Comparison of ENCODE assay signal across 16 mouse cellular contexts in the genomic region with DNA sequence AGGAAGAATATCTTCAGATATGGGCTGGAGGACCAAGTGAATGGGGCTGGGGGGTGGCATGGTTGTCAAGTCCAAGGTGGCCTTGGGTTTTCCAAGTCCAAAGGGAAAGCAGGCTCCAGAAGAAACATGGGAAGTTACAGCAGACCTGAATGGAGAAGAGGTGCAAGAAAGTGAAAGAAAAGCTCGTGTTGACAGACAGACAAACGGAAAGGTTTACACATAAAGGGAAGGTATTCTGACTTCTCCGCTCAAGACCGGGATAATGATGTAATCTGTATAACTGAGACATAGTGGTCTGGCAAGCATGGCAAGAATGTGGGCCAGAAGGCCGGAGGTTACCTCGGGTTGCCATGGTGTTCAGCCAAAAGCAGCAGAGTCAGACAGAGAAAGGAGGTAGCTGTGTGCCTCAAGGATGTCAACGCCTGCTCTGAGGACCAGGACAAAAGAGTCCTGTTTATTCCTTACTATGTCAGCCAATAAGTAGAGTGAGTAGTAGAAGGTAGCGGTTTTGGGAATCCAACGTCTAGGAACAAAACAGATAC. TPM values are rescaled to one million over a fixed set of nuclear protein-coding genes. Genes with fewer than 3 reads are reported as not detected.
A peak's percentile ranks its signal among the peaks of the same experiment; 100 is the strongest.
DNase-seq lines count a peak whose midpoint lies in the region; ATAC-seq and TF ChIP-seq lines count a peak whose summit lies in the region.
"Had no signal": no experiment of that assay in that cellular context is flagged by ENCODE, and none has a peak within 500 bp of the region (broad histone marks: within the 10 kb centered on the region; RNA-seq: fewer than 3 reads in every experiment).

No protein-coding gene starts in this region.

- H3K9me3 ChIP-seq in heart, postnatal 0 days (replicated peaks; ENCODE audit: control insufficient read depth, low read length), result no peaks in the 10 kb centered on the region
- H3K9me3 ChIP-seq in heart, embryonic 11.5 days (replicated peaks; ENCODE audit: control insufficient read depth, low read length), result no peaks in the 10 kb centered on the region
- no peaks in the 10 kb centered on the region for H3K9me3 ChIP-seq in CH12.LX (replicated peaks; ENCODE audit: low read length)
- no peaks in the 10 kb centered on the region for H3K9me3 ChIP-seq in hindbrain, embryonic 16.5 days (ENCODE audit: control insufficient read depth, low read length)
- H3K9me3 ChIP-seq: embryonic facial prominence, embryonic 13.5 days; hindbrain, embryonic 13.5 days; limb, embryonic 12.5 days; liver, embryonic 12.5 days; midbrain, embryonic 10.5 days had no signal

- no peak overlapping the region for H3K27ac ChIP-seq in heart, postnatal 0 days (ENCODE audit: low read depth)
- H3K27ac ChIP-seq in heart, embryonic 11.5 days (ENCODE audit: low read depth, low read length), result no peak overlapping the region
- peak overlapping the region; percentile 100 for H3K27ac ChIP-seq in CH12.LX (ENCODE audit: insufficient read depth, low read depth)
- H3K27ac ChIP-seq in hindbrain, embryonic 16.5 days (ENCODE audit: low read depth, low read length), result no peak overlapping the region
- H3K27ac ChIP-seq: embryonic facial prominence, embryonic 13.5 days; hindbrain, embryonic 13.5 days; limb, embryonic 12.5 days; liver, embryonic 12.5 days; midbrain, embryonic 10.5 days had no signal

- in situ Hi-C loops in CH12.LX (cut with MboI; ENCODE audit: low pct_ligation_motif_present, low pct_unique_long_range_greater_than_20kb, low sequenced_read_pairs), result loop anchor here (5.0 kb wide), 1 partner anchor 56 kb away; no protein-coding TSS in a partner anchor

- peaks cover 4% of the 10 kb centered on the region; the same call in 1 of the 2 replicates for H3K4me1 ChIP-seq in heart, postnatal 0 days (ENCODE audit: control insufficient read depth, insufficient read depth)
- no peaks in the 10 kb centered on the region for H3K4me1 ChIP-seq in heart, embryonic 11.5 days (ENCODE audit: control insufficient read depth, insufficient read depth, low read length)
- H3K4me1 ChIP-seq in CH12.LX (ENCODE audit: control insufficient read depth in 1 of 2, insufficient read depth in 2 of 2), result peaks cover 51 to 97% of the 10 kb centered on the region in 2 experiments
- H3K4me1 ChIP-seq in hindbrain, embryonic 16.5 days (ENCODE audit: control insufficient read depth, insufficient read depth, low read depth, low read length), result no peaks in the 10 kb centered on the region
- H3K4me1 ChIP-seq: hindbrain, embryonic 13.5 days; limb, embryonic 12.5 days; liver, embryonic 12.5 days had no signal

- no peak for DNase-seq in heart, postnatal 0 days (ENCODE audit: low spot score)
- peak; percentile 55 for DNase-seq in 3134 (ENCODE audit: extremely low read depth, insufficient read length, low spot score)
- DNase-seq in CH12.LX (ENCODE audit: extremely low read depth), result no peak
- peak; percentile 87 for DNase-seq in fibroblast of lung, adult 2 months (ENCODE audit: low read depth)
- no peak for DNase-seq in left cerebral cortex, adult 9 months (ENCODE audit: low spot score in 2 of 2)
- DNase-seq: cerebellum, adult 9-10 months; forebrain, postnatal 0 days; heart, adult 18-20 months had no signal

- no peak for TF ChIP-seq POLR2A in CH12.LX (IDR thresholded peaks at IDR 0.05; ENCODE audit: low read depth, low read length)

- H3K4me2 ChIP-seq in heart, postnatal 0 days (ENCODE audit: low read depth, low read length), result no peak overlapping the region
- H3K4me2 ChIP-seq in heart, embryonic 11.5 days, result no peak overlapping the region
- peak overlapping the region; percentile 67; the same call in 1 of the 2 replicates for H3K4me2 ChIP-seq in CH12.LX (ENCODE audit: insufficient read depth, low read depth, poor library complexity, severe bottlenecking)
- no peak overlapping the region for H3K4me2 ChIP-seq in hindbrain, embryonic 16.5 days (ENCODE audit: low read length)
- H3K4me2 ChIP-seq: embryonic facial prominence, embryonic 13.5 days; hindbrain, embryonic 13.5 days; limb, embryonic 12.5 days; liver, embryonic 12.5 days had no signal

- no peaks in the 10 kb centered on the region for H3K27me3 ChIP-seq in heart, postnatal 0 days (ENCODE audit: control insufficient read depth, insufficient read depth, low read length)
- H3K27me3 ChIP-seq in heart, embryonic 11.5 days (ENCODE audit: control insufficient read depth, insufficient read depth, low read length), result no peaks in the 10 kb centered on the region
- no peaks in the 10 kb centered on the region for H3K27me3 ChIP-seq in CH12.LX (replicated peaks)
- no peaks in the 10 kb centered on the region for H3K27me3 ChIP-seq in hindbrain, embryonic 16.5 days (replicated peaks; ENCODE audit: control insufficient read depth, insufficient read depth, low read length)
- H3K27me3 ChIP-seq: embryonic facial prominence, embryonic 13.5 days; hindbrain, embryonic 13.5 days; limb, embryonic 12.5 days; liver, embryonic 12.5 days had no signal

- no peaks in the 10 kb centered on the region for H3K79me2 ChIP-seq in CH12.LX (replicated peaks; ENCODE audit: control insufficient read depth, extremely low read depth, insufficient read depth, poor library complexity, severe bottlenecking)

- TF ChIP-seq EP300 in heart, postnatal 0 days (IDR thresholded peaks at IDR 0.05; ENCODE audit: low read depth), result no peak
- no peak for TF ChIP-seq EP300 in CH12.LX (IDR thresholded peaks at IDR 0.05; ENCODE audit: low read length)

- no peak overlapping the region for H3K4me3 ChIP-seq in heart, postnatal 0 days (ENCODE audit: low read depth, low read length)
- no peak overlapping the region for H3K4me3 ChIP-seq in heart, embryonic 11.5 days (ENCODE audit: low read depth, low read length)
- H3K4me3 ChIP-seq in CH12.LX (replicated peaks in 1 of 3; ENCODE audit: low read depth in 2 of 3, low read length in 2 of 3, poor library complexity in 1 of 3), result no peak overlapping the region
- no peak overlapping the region for H3K4me3 ChIP-seq in hindbrain, embryonic 16.5 days (ENCODE audit: low read length)
- H3K4me3 ChIP-seq: embryonic facial prominence, embryonic 13.5 days; hindbrain, embryonic 13.5 days; limb, embryonic 12.5 days; liver, embryonic 12.5 days; midbrain, embryonic 10.5 days had no signal

- WGBS in heart, postnatal 0 days, result 58% methylated on average over 9 of the region's 9 CpGs
- 69% methylated on average over 9 of the region's 9 CpGs for WGBS in heart, embryonic 11.5 days (ENCODE audit: insufficient replicate concordance)
- WGBS in hindbrain, embryonic 16.5 days, result 83% methylated on average over 9 of the region's 9 CpGs

- H3K36me3 ChIP-seq in heart, postnatal 0 days (replicated peaks; ENCODE audit: control insufficient read depth, insufficient read depth, low read length), result no peaks in the 10 kb centered on the region
- H3K36me3 ChIP-seq in heart, embryonic 11.5 days (ENCODE audit: control insufficient read depth, insufficient read depth, low read length), result no peaks in the 10 kb centered on the region
- H3K36me3 ChIP-seq in CH12.LX (replicated peaks in 1 of 2; ENCODE audit: control insufficient read depth in 1 of 2, insufficient read depth in 1 of 2, low read length in 1 of 2), result no peaks in the 10 kb centered on the region
- no peaks in the 10 kb centered on the region for H3K36me3 ChIP-seq in hindbrain, embryonic 16.5 days (ENCODE audit: control insufficient read depth, insufficient read depth, low read length)
- H3K36me3 ChIP-seq: embryonic facial prominence, embryonic 13.5 days; hindbrain, embryonic 13.5 days; limb, embryonic 12.5 days; liver, embryonic 12.5 days; midbrain, embryonic 10.5 days had no signal

- dilution Hi-C loops in CH12.LX (cut with MboI; ENCODE audit: extremely low pct_ligation_motif_present, extremely low pct_unique_long_range_greater_than_20kb, low sequenced_read_pairs), result no loop called here

- peak; percentile 33; the same call in 1 of the 2 replicates for ATAC-seq in heart, postnatal 0 days (ENCODE audit: insufficient read depth, low read depth)
- ATAC-seq in heart, embryonic 11.5 days (replicated peaks; ENCODE audit: insufficient number of reproducible peaks, low FRiP score, low TSS enrichment), result no peak
- no peak for ATAC-seq in hindbrain, embryonic 16.5 days
- ATAC-seq: forebrain, postnatal 0 days; intestine, embryonic 16.5 days; liver, embryonic 12.5 days had no signal

- no peak for TF ChIP-seq CTCF in heart, postnatal 0 days (IDR thresholded peaks at IDR 0.05; ENCODE audit: low read depth)
- no peak for TF ChIP-seq CTCF in CH12.LX (conservative IDR thresholded peaks at IDR 0.05 in 1 of 2, IDR thresholded peaks at IDR 0.05 in 1 of 2; ENCODE audit: low read depth in 2 of 2, low read length in 2 of 2)

- no peak overlapping the region for H3K9ac ChIP-seq in heart, postnatal 0 days (replicated peaks; ENCODE audit: low read depth, low read length)
- no peak overlapping the region for H3K9ac ChIP-seq in heart, embryonic 11.5 days (ENCODE audit: low read depth, low read length)
- peak overlapping the region; percentile 72 for H3K9ac ChIP-seq in CH12.LX (ENCODE audit: insufficient read depth, low read depth)
- no peak overlapping the region for H3K9ac ChIP-seq in hindbrain, embryonic 16.5 days (ENCODE audit: low read depth, low read length)
- H3K9ac ChIP-seq: embryonic facial prominence, embryonic 13.5 days; forebrain, postnatal 0 days; hindbrain, embryonic 13.5 days; limb, embryonic 12.5 days; liver, embryonic 12.5 days had no signal

- TF ChIP-seq RAD21 in CH12.LX (IDR thresholded peaks at IDR 0.05; ENCODE audit: low read depth, low read length), result no peak

TF ChIP-seq in CH12.LX, 34 proteins besides CTCF, POLR2A, EP300 and RAD21 (continues in another document):
- TF ChIP-seq JUN (IDR thresholded peaks at IDR 0.05; ENCODE audit: insufficient read depth, low read depth, low read length), result 0 out of 2 replicates have a peak, but pooled peaks have one; percentile 5
- TF ChIP-seq MYC (IDR thresholded peaks at IDR 0.05; ENCODE audit: low read depth, low read length), result 0 out of 2 replicates have a peak, but pooled peaks have one; percentile 42
- TF ChIP-seq MXI1 (IDR thresholded peaks at IDR 0.05; ENCODE audit: low read depth, low read length), result peak; percentile 34; the same call in 1 of the 2 replicates
- TF ChIP-seq ETS1 (conservative IDR thresholded peaks at IDR 0.05; ENCODE audit: low read depth, low read length), result peak; percentile 67
- TF ChIP-seq UBTF (IDR thresholded peaks at IDR 0.05; ENCODE audit: low read depth, low read length), result no peak
- TF ChIP-seq ELF1 (IDR thresholded peaks at IDR 0.05; ENCODE audit: low read depth, low read length), result no peak
- TF ChIP-seq MAZ (IDR thresholded peaks at IDR 0.05; ENCODE audit: low read depth, low read length), result 0 out of 2 replicates have a peak, but pooled peaks have one; percentile 14
- no peak for TF ChIP-seq E2F4 (IDR thresholded peaks at IDR 0.05; ENCODE audit: insufficient replicate concordance, low read depth, low read length)

RNA-seq across cellular contexts. Expression of a gene that starts 50.8 kb away (rescaled TPM):
- 45.0 and 47.3 TPM in 2 replicates for total RNA-seq in heart, postnatal 0 days (2014; rRNA removed; ENCODE audit: low replicate concordance)
- 31.0 and 34.4 TPM in 2 replicates for polyA plus RNA-seq in heart, postnatal 0 days (2015; fragmentation: Nextera tagmentation; extraction: Ambion mirVana)
- 39.9 and 42.1 TPM in 2 replicates for polyA plus RNA-seq in heart, embryonic 11.5 days (2014; fragmentation: Nextera tagmentation; extraction: Ambion mirVana)
- total RNA-seq in CH12.LX (2012; rRNA removed) (22.3 and 25.8 TPM in 2 replicates), CH12.LX (2014; rRNA removed) (20.1 and 25.3 TPM in 2 replicates)
- polyA plus RNA-seq in CH12.LX (2012; ENCODE audit: insufficient read length, low read depth), result 35.6 and 37.0 TPM in 2 replicates
- polyA plus RNA-seq in hindbrain, embryonic 16.5 days (2015; fragmentation: Nextera tagmentation; extraction: Ambion mirVana), result 4.1 and 8.8 TPM in 2 replicates

Comparison
In these comparisons a context has a peak if more than half of its experiments do, and no peak if none do; other contexts are left out.
1. DNase-seq: peak in 3134 (single experiment) and fibroblast of lung, adult 2 months (single experiment); none in heart, postnatal 0 days (single experiment), CH12.LX (single experiment) and left cerebral cortex, adult 9 months (0 of 2).